Mouse (Mus musculus) G1E (cell line): ENCODE data around the gene Tsc22d3.

Experiments used
- CTCF ChIP-seq: IDR thresholded peaks from 2 replicates; pipeline ENCODE4 v1.5.1; 2012; ENCODE audit warnings: low read depth, low read length, inconsistent platforms, mixed read lengths
- GATA1 ChIP-seq: IDR thresholded peaks from 2 replicates; pipeline ENCODE4 v1.6.1; 2012; ENCODE audit warnings: borderline replicate concordance, low read length, inconsistent platforms, mixed read lengths
- POLR2AphosphoS5 ChIP-seq: IDR thresholded peaks from 2 replicates; pipeline ENCODE4 v1.6.1; 2012; ENCODE audit warnings: low read depth, low read length, inconsistent platforms; ENCODE audit not compliant: insufficient replicate concordance
- TAL1 ChIP-seq: conservative IDR thresholded peaks from 2 replicates; pipeline ENCODE4 v1.6.1; 2012; ENCODE audit warnings: low read depth, low read length, inconsistent platforms, mixed read lengths

GRCm38 (mm10) chrX:140494170-140494569 lies 106.3 kb downstream of the Tsc22d3 start:
- no peak for TF ChIP-seq CTCF
- no peak for TF ChIP-seq GATA1
- no peak for TF ChIP-seq TAL1
- no peak for TF ChIP-seq POLR2AphosphoS5
